Mouse (Mus musculus) embryonic facial prominence, embryonic 13.5 days (tissue): Measurements from ENCODE around the gene Asl. TPM values are rescaled to one million over a fixed set of nuclear protein-coding genes. Genes with fewer than 3 reads are reported as not detected.

Experiments
- ATAC-seq: fragments of 200-750 bp; cut with Nextera tagmentation; 2 replicates; pipeline ENCODE4 v1.8.0; 2017; ENCODE audit warnings: low read depth; ENCODE audit not compliant: insufficient number of reproducible peaks, insufficient read depth, low FRiP score, low TSS enrichment
- H3K27ac ChIP-seq: fragments of 300-500 bp; sonication (generic); 2 replicates; pipeline ENCODE4 v1.5.1; 2015; ENCODE audit warnings: moderate library complexity, mild to moderate bottlenecking, inconsistent platforms
- H3K27me3 ChIP-seq: fragments of 300-500 bp; sonication (generic); 2 replicates; pipeline ENCODE4 v1.6.1; 2015; ENCODE audit warnings: mild to moderate bottlenecking, inconsistent platforms
- H3K36me3 ChIP-seq: fragments of 300-500 bp; sonication (generic); 2 replicates; pipeline ENCODE4 v1.6.1; 2015; ENCODE audit warnings: mild to moderate bottlenecking, inconsistent platforms
- H3K4me1 ChIP-seq: fragments of 300-500 bp; sonication (generic); 2 replicates; pipeline ENCODE4 v1.6.1; 2015; ENCODE audit warnings: inconsistent platforms
- H3K4me2 ChIP-seq: fragments of 300-500 bp; sonication (generic); 2 replicates; pipeline ENCODE4 v1.6.1; 2015; ENCODE audit warnings: moderate library complexity, mild to moderate bottlenecking, inconsistent platforms
- H3K4me3 ChIP-seq: fragments of 300-500 bp; sonication (generic); 2 replicates; pipeline ENCODE4 v1.5.1; 2015; ENCODE audit warnings: mild to moderate bottlenecking, inconsistent platforms
- H3K9ac ChIP-seq: fragments of 300-500 bp; sonication (generic); 2 replicates; pipeline ENCODE4 v1.6.1; 2015; ENCODE audit warnings: mild to moderate bottlenecking, inconsistent platforms
- H3K9me3 ChIP-seq: fragments of 300-500 bp; sonication (generic); 2 replicates; pipeline ENCODE4 v1.6.1; 2016; ENCODE audit warnings: inconsistent platforms
- WGBS: fragments of 180-500 bp; shearing (Covaris S2); methylation state at CpG from one replicate; pipeline ENCODE4 v1.1.7; 2015; ENCODE audit warnings: mixed read lengths; 5-methylcytosine and 5-hydroxymethylcytosine counted together
- polyA plus RNA-seq: library from polyadenylated mRNA; unstranded; fragments of >200 nt; fragmentation: Nextera tagmentation; extraction: Ambion mirVana; gene quantifications from 2 replicates; pipeline ENCODE4 v1.2.1, GENCODE M21; 2015

The Asl gene
- polyA plus RNA-seq, 1 experiment from 2014 or later, result 21.8 TPM

GRCm38 (mm10) chr5:130001356-130001987 is 27.6 kb downstream of the Asl start:
- peak overlapping the region; percentile 82 for H3K4me2 ChIP-seq
- ATAC-seq, result no peak
- 62% methylated on average over 5 of the region's 5 CpGs for WGBS
- peaks cover 4% of the 10 kb centered on the region; the same call in 1 of the 2 replicates for H3K36me3 ChIP-seq
- H3K9me3 ChIP-seq, result no peaks in the 10 kb centered on the region; the same call in none of the 2 replicates
- H3K27me3 ChIP-seq, result no peaks in the 10 kb centered on the region
- H3K4me1 ChIP-seq, result peaks cover 16% of the 10 kb centered on the region
- H3K27ac ChIP-seq, result no peak overlapping the region
- peak overlapping the region; percentile 67 for H3K4me3 ChIP-seq
- H3K9ac ChIP-seq, result peak overlapping the region; percentile 82

- H3K9me3 ChIP-seq, result no peaks in the 10 kb centered on the region; the same call in none of the 2 replicates
- 90% methylated on average over 12 of the region's 12 CpGs for WGBS
- no peaks in the 10 kb centered on the region for H3K27me3 ChIP-seq
- peaks cover 16% of the 10 kb centered on the region for H3K4me1 ChIP-seq
- H3K4me2 ChIP-seq, result no peak overlapping the region
- no peak for ATAC-seq
- H3K9ac ChIP-seq, result 0 out of 2 replicates have a peak overlapping the region, but pooled peaks have one; percentile 11
- H3K36me3 ChIP-seq, result peaks cover 4% of the 10 kb centered on the region; the same call in 1 of the 2 replicates
- no peak overlapping the region for H3K27ac ChIP-seq
- no peak overlapping the region for H3K4me3 ChIP-seq
Measured at GRCm38 (mm10) chr5:130000735-130001134, 28.3 kb downstream of the Asl start.

- Histone ChIP-seq H3K27me3 (no peaks in the 10 kb centered on the region), H3K4me1 (peaks cover 16% of the 10 kb centered on the region), H3K4me2 (no peak overlapping the region), H3K9ac (no peak overlapping the region), H3K4me3 (no peak overlapping the region), H3K27ac (no peak overlapping the region), H3K9me3 (no peaks in the 10 kb centered on the region), H3K36me3 (0 out of 2 replicates have a peak, but pooled peaks cover 8% of the 10 kb centered on the region)
- WGBS, result 34% methylated on average over 4 of the region's 4 CpGs
- ATAC-seq, result no peak
Measured at GRCm38 (mm10) chr5:129999097-129999496, 29.9 kb downstream of the Asl start.

GRCm38 (mm10) chr5:129997700-129998099 is 31.3 kb downstream of the Asl start:
- Histone ChIP-seq H3K27ac (no peak overlapping the region), H3K4me1 (peaks cover 10% of the 10 kb centered on the region), H3K36me3 (peaks cover 12% of the 10 kb centered on the region; the same call in 1 of the 2 replicates), H3K9ac (no peak overlapping the region), H3K4me3 (no peak overlapping the region), H3K27me3 (no peaks in the 10 kb centered on the region), H3K9me3 (no peaks in the 10 kb centered on the region), H3K4me2 (no peak overlapping the region)
- 74% methylated on average over 19 of the region's 19 CpGs for WGBS
- no peak for ATAC-seq

GRCm38 (mm10) chr5:129994989-129995388 is 34.1 kb downstream of the Asl start:
- peaks cover 18% of the 10 kb centered on the region for H3K36me3 ChIP-seq
- ATAC-seq, result no peak
- H3K4me2 ChIP-seq, result no peak overlapping the region
- no peaks in the 10 kb centered on the region for H3K4me1 ChIP-seq
- no peak overlapping the region for H3K9ac ChIP-seq
- no peaks in the 10 kb centered on the region for H3K27me3 ChIP-seq
- H3K4me3 ChIP-seq, result no peak overlapping the region
- no peak overlapping the region for H3K27ac ChIP-seq
- 92% methylated on average over 7 of the region's 7 CpGs for WGBS
- H3K9me3 ChIP-seq, result no peaks in the 10 kb centered on the region

- H3K4me1 ChIP-seq, result no peaks in the 10 kb centered on the region
- H3K27me3 ChIP-seq, result no peaks in the 10 kb centered on the region
- no peak overlapping the region for H3K27ac ChIP-seq
- no peak overlapping the region for H3K9ac ChIP-seq
- no peak overlapping the region for H3K4me2 ChIP-seq
- no peak overlapping the region for H3K4me3 ChIP-seq
- peaks cover 33% of the 10 kb centered on the region for H3K36me3 ChIP-seq
- ATAC-seq, result no peak
- H3K9me3 ChIP-seq, result no peaks in the 10 kb centered on the region
- 89% methylated on average over 14 of the region's 14 CpGs for WGBS
Measured at GRCm38 (mm10) chr5:129993374-129993773, 35.7 kb downstream of the Asl start.

- H3K36me3 ChIP-seq, result peaks cover 38% of the 10 kb centered on the region
- no peak overlapping the region for H3K4me3 ChIP-seq
- no peaks in the 10 kb centered on the region for H3K27me3 ChIP-seq
- no peaks in the 10 kb centered on the region for H3K9me3 ChIP-seq
- WGBS, result 91% methylated on average over 5 of the region's 5 CpGs
- no peak overlapping the region for H3K4me2 ChIP-seq
- no peak for ATAC-seq
- H3K9ac ChIP-seq, result no peak overlapping the region
- no peak overlapping the region for H3K27ac ChIP-seq
- no peaks in the 10 kb centered on the region for H3K4me1 ChIP-seq
Measured at GRCm38 (mm10) chr5:129991898-129992297, 37.1 kb downstream of the Asl start.

- no peaks in the 10 kb centered on the region for H3K27me3 ChIP-seq
- no peak overlapping the region for H3K4me3 ChIP-seq
- no peaks in the 10 kb centered on the region for H3K4me1 ChIP-seq
- no peak overlapping the region for H3K4me2 ChIP-seq
- ATAC-seq, result no peak
- no peak overlapping the region for H3K9ac ChIP-seq
- 86% methylated on average over 13 of the region's 13 CpGs for WGBS
- no peaks in the 10 kb centered on the region for H3K9me3 ChIP-seq
- H3K27ac ChIP-seq, result no peak overlapping the region
- H3K36me3 ChIP-seq, result peaks cover 34% of the 10 kb centered on the region
Measured at GRCm38 (mm10) chr5:129989376-129989775, 39.7 kb downstream of the Asl start.

GRCm38 (mm10) chr5:129980216-129980615 is 48.8 kb downstream of the Asl start:
- no peak for ATAC-seq
- Histone ChIP-seq H3K9me3 (no peaks in the 10 kb centered on the region), H3K4me1 (no peaks in the 10 kb centered on the region), H3K4me2 (no peak overlapping the region), H3K36me3 (peaks cover 27% of the 10 kb centered on the region), H3K9ac (no peak overlapping the region), H3K4me3 (no peak overlapping the region), H3K27ac (no peak overlapping the region), H3K27me3 (no peaks in the 10 kb centered on the region)
- 80% methylated on average over 3 of the region's 3 CpGs for WGBS

- no peak overlapping the region for H3K4me3 ChIP-seq
- no peaks in the 10 kb centered on the region for H3K27me3 ChIP-seq
- no peak overlapping the region for H3K4me2 ChIP-seq
- H3K9me3 ChIP-seq, result no peaks in the 10 kb centered on the region
- no peak for ATAC-seq
- H3K9ac ChIP-seq, result no peak overlapping the region
- WGBS, result 91% methylated on average over 5 of the region's 5 CpGs
- H3K4me1 ChIP-seq, result no peaks in the 10 kb centered on the region
- H3K27ac ChIP-seq, result no peak overlapping the region
- H3K36me3 ChIP-seq, result peaks cover 26% of the 10 kb centered on the region
Measured at GRCm38 (mm10) chr5:129978608-129979007, 50.4 kb downstream of the Asl start.

GRCm38 (mm10) chr5:129977768-129978167 is 51.3 kb downstream of the Asl start:
- Histone ChIP-seq H3K27me3 (no peaks in the 10 kb centered on the region), H3K4me3 (no peak overlapping the region), H3K4me2 (no peak overlapping the region), H3K9me3 (no peaks in the 10 kb centered on the region), H3K4me1 (no peaks in the 10 kb centered on the region), H3K9ac (no peak overlapping the region), H3K27ac (no peak overlapping the region), H3K36me3 (peaks cover 18% of the 10 kb centered on the region)
- 83% methylated on average over 4 of the region's 4 CpGs for WGBS
- ATAC-seq, result no peak

GRCm38 (mm10) chr5:129974866-129975311 is 54.2 kb downstream of the Asl start:
- no peak overlapping the region for H3K4me2 ChIP-seq
- no peaks in the 10 kb centered on the region for H3K27me3 ChIP-seq
- no peak for ATAC-seq
- no peak overlapping the region for H3K27ac ChIP-seq
- no peaks in the 10 kb centered on the region for H3K4me1 ChIP-seq
- H3K9me3 ChIP-seq, result no peaks in the 10 kb centered on the region
- no peak overlapping the region for H3K4me3 ChIP-seq
- H3K36me3 ChIP-seq, result peaks cover 24% of the 10 kb centered on the region
- no peak overlapping the region for H3K9ac ChIP-seq
- 76% methylated on average over 4 of the region's 4 CpGs for WGBS
